Mouse (Mus musculus): ENCODE measurements around the gene Kdelr2. TPM values are rescaled to one million over a fixed set of nuclear protein-coding genes. Genes with fewer than 3 reads are reported as not detected.

Gene Kdelr2
- 126 and 132 TPM in 2 replicates for polyA plus RNA-seq (2015; fragmentation: Nextera tagmentation; extraction: Ambion mirVana)

GRCm38 (mm10) chr5:143403221-143404147 is at the start of gene Kdelr2:
Gene Kdelr2, plus strand, starts transcription at chr5:143403838.

GRCm38 (mm10) chr5:143356686-143357388 is 46.8 kb upstream of the Kdelr2 start, which contains the start of gene Grid2ip:
Gene Grid2ip, plus strand, starts transcription at chr5:143357338.

GRCm38 (mm10) chr5:143464100-143464756 is 60.6 kb downstream of the Kdelr2 start, which contains the start of gene Daglb:
Gene Daglb, plus strand, starts transcription at chr5:143464584.

Other genes with a start within 250 kb of the Kdelr2 start
- gene Rbak, start 223.1 kb upstream of the Kdelr2 start, polyA plus RNA-seq (2015; fragmentation: Nextera tagmentation; extraction: Ambion mirVana) = 5.0 and 5.4 TPM in 2 replicates
- gene Spdye4b, start 222.8 kb upstream of the Kdelr2 start, polyA plus RNA-seq (2015; fragmentation: Nextera tagmentation; extraction: Ambion mirVana) = not detected in 2 replicates
- not detected in 2 replicates for gene Spdye4a, start 176.9 kb upstream of the Kdelr2 start, polyA plus RNA-seq (2015; fragmentation: Nextera tagmentation; extraction: Ambion mirVana)
- gene Zfp12, start 168.7 kb upstream of the Kdelr2 start, polyA plus RNA-seq (2015; fragmentation: Nextera tagmentation; extraction: Ambion mirVana) = 3.1 and 3.5 TPM in 2 replicates
- gene Zfp316, start 133.8 kb upstream of the Kdelr2 start, polyA plus RNA-seq (2015; fragmentation: Nextera tagmentation; extraction: Ambion mirVana) = 0.79 and 0.93 TPM in 2 replicates
- 0.04 TPM in 2 replicates for gene Zfp853, start 110.2 kb upstream of the Kdelr2 start, polyA plus RNA-seq (2015; fragmentation: Nextera tagmentation; extraction: Ambion mirVana)
- gene E130309D02Rik, start 88.5 kb upstream of the Kdelr2 start, polyA plus RNA-seq (2015; fragmentation: Nextera tagmentation; extraction: Ambion mirVana) = 26.4 and 27.0 TPM in 2 replicates
- gene Zdhhc4, start 74.6 kb upstream of the Kdelr2 start, polyA plus RNA-seq (2015; fragmentation: Nextera tagmentation; extraction: Ambion mirVana) = 50.5 and 55.1 TPM in 2 replicates
- gene Grid2ip, start 46.5 kb upstream of the Kdelr2 start, polyA plus RNA-seq (2015; fragmentation: Nextera tagmentation; extraction: Ambion mirVana) = not detected in 2 replicates
- gene Daglb, start 60.7 kb downstream of the Kdelr2 start, polyA plus RNA-seq (2015; fragmentation: Nextera tagmentation; extraction: Ambion mirVana) = 11.6 and 11.9 TPM in 2 replicates
- gene Rac1, start 124.2 kb downstream of the Kdelr2 start, polyA plus RNA-seq (2015; fragmentation: Nextera tagmentation; extraction: Ambion mirVana) = 215 and 246 TPM in 2 replicates
- 50.7 and 51.7 TPM in 2 replicates for gene Cyth3, start 218.6 kb downstream of the Kdelr2 start, polyA plus RNA-seq (2015; fragmentation: Nextera tagmentation; extraction: Ambion mirVana)

All from spleen, postnatal 0 days (tissue).